Mouse (Mus musculus) layer of hippocampus, adult 9-11 months (tissue): Measurements from ENCODE around the gene Slc23a3.

Experiments
- DNase-seq: peaks from one replicate; pipeline ENCODE4 v3.0.0; 2022

Gene Slc23a3

GRCm38 (mm10) chr1:75133421-75134207 lies at the start of gene Slc23a3:
Gene Slc23a3 (minus strand): TSS chr1:75133890.
- no peak for DNase-seq

- no peak for DNase-seq
Measured at GRCm38 (mm10) chr1:75182160-75182559, 48.5 kb upstream of the Slc23a3 start.

DNA sequence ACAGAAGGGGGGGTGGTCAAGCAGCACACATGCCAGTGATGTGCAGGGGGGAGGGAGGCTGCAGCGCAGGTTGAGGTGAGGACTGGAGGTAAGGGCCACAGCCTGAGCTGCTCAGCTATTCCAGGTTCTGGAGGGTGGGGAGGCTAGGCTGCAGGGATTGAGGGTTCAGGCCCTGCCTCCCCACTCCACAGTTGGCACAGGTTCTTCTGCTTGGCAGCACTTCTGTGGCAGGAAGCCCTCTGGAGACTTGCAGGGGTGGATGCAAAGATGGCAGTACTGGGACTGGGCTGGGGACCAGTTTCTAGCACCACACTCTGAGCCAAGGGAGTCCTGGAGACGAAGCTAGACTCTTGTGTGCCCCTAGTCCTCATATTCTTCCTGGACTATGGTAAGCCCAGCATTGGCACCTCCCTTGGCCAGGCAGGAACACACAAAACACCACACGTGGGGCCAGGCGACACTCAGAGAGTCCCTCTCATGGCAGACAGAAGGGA lies 47.7 kb upstream of the Slc23a3 start:
- DNase-seq = no peak

DNA sequence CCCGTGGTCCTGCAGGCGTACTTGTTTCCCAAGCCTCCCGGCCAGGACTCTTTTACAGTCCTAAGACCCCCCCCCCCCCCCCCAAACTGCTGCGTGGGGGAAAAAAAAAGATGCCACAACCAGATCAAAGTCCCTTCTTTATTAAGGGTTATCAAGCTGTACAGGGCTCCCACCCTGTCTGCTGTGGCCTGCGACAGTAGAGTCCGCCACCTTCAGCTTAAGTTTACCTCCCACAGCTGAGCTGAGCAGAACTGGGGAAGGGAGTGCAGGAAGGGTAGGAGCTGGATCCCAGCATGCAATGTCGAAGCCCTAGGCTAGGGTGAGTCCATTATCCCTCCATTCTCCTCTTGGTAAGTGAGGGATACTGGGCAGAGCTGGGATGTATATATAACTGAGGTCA lies 47.1 kb upstream of the Slc23a3 start:
- DNase-seq = no peak

GRCm38 (mm10) chr1:75180105-75180590 lies 46.5 kb upstream of the Slc23a3 start, which contains the start of gene Abcb6:
Gene Abcb6 (minus strand): TSS chr1:75180392.
- DNase-seq = peak; percentile 95

GRCm38 (mm10) chr1:75179334-75180104 lies 45.8 kb upstream of the Slc23a3 start:
- DNase-seq = peak; percentile 48

DNA sequence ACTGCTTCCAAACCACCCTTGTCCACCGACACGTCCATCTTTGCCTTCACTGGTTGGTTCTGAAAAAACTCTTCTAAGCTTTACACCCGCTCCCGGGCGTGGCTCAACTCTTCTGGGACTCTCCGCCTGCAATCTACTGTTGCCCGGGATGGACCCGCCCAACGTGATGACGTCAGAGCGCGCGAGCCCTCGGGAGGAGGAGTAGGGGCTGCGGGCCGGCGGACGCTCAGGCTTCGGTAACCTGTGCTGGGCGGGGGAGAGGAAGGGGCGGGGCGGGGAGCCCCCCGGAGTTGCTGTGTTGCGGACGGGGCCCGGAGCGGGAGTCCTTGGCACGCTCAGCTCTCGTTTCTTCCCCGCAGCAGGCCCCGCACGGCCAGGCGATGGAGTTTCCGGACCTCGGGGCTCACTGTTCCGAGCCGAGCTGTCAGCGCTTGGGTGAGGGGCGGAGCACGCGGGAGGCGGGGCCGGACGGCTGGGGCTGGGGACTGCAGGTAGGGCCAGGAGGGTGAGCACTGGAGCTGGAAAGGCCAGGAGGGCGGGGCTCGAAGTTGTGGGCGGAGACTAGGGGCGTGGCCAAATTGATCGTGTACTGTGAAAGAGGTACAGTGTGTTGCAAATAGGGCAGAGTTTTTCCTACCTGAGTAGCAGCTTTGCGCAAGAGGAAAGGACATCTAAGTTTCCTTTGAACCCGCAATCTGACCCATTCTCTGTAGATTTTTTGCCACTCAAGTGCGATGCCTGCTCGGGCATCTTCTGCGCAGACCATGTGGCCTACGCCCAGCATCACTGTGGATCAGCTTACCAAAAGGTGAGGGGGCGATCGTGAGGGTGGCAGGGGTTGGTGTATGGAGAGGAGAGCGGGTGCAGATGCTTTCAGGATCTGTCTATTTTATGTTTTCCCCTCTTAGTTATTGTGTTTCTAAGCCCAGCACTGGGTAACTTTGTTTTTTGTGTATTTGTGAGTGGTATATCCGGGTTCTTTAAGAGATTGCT lies 35.1 kb upstream of the Slc23a3 start, which contains the start of gene Zfand2b:
Gene Zfand2b, plus strand, starts transcription at position 175 of the 993 bp plus-strand sequence.
- DNase-seq = peak; percentile 96

DNA sequence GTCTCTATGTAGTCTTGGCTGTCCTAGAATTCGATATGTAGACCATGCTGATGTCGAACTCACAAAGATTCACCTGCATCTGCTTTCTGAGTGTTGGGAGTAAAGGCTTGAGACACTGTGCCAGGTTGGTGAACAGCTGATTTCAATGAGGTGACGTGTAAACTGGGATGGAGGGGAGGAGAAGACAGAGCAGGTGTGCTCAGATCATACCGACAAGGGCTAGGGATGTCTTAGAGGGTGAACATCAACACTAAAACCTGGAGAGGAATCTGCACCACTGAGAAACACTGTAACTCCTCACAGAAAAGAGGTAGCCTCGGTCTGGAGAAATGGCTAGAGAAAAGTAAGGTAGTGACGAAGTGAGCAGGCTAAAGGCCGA lies 34.4 kb upstream of the Slc23a3 start:
- no peak for DNase-seq

- no peak for DNase-seq
Measured at GRCm38 (mm10) chr1:75160256-75160617, 26.5 kb upstream of the Slc23a3 start.

DNA sequence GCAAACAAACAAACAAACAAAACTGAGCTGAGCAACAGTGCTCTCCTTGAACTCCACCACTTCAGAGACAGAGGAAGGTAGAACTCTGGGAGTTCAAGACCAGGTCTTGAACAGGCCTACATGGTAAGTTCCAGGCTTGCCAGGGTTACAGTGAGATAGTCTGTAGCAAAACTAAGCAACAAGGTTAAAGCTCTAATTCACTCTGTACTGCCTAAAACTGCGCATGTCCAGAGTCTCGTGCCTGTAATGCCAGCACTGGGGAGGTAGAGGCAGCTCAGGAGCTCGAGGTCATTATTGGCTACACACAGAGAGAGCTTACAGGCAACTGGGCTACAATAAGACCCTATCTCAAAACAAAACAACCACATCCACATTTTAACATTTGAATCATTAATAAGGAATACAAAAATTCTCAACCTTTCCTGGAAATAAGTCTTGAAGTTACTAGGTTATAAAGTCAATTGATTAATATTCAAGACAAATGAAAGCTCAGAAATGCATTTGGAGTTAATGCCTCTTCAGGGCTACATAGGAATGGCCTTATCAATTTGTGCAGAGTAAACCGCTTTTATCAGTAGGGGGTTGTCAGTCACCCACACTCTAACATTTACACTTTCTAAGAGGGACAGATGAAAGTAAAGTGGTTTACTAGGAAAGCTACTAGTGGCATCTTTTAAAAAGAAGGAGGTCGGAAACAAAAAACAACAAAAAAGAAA lies 26.0 kb upstream of the Slc23a3 start:
- DNase-seq = no peak

- no peak for DNase-seq
Measured at GRCm38 (mm10) chr1:75158990-75159389, 25.3 kb upstream of the Slc23a3 start.

DNA sequence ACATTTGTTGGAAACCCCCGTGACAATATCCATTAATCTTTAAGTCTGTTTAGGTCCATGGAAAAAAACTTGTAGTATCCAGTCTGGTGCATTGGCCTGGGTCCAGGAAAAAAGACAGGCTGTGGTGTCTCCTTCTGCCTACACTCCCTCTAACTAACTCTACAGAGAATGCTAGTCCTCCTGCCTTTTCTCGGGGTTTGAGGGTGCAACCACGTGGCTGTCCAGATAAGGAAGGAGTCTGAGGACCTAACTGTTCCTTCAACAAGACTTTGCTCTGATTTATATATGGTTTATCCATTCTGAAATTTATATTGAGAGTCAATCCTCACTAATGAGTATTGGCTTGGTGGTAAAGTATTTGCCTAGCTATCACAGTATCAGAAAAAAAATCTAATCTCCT lies 22.1 kb upstream of the Slc23a3 start:
- DNase-seq = no peak

DNA sequence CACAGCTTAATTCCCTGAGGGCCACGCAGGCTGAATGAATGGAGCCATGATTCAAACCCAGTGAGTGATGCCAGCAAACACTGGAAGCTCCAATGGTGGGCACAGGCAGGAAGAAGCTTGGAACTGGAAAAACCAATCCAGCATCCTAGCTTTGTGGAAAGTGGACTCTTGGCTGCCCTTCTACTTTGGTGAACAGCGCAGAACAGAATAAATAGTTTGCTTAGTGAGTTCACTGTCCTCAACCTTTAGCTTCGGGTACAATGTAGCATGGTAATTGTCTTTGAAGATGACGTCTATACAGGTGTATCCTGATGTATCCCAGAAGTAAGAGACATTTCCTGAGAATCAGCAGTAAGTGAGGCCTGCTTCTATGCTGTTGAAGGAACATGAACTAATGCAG lies 15.0 kb upstream of the Slc23a3 start:
- DNase-seq = no peak

DNA sequence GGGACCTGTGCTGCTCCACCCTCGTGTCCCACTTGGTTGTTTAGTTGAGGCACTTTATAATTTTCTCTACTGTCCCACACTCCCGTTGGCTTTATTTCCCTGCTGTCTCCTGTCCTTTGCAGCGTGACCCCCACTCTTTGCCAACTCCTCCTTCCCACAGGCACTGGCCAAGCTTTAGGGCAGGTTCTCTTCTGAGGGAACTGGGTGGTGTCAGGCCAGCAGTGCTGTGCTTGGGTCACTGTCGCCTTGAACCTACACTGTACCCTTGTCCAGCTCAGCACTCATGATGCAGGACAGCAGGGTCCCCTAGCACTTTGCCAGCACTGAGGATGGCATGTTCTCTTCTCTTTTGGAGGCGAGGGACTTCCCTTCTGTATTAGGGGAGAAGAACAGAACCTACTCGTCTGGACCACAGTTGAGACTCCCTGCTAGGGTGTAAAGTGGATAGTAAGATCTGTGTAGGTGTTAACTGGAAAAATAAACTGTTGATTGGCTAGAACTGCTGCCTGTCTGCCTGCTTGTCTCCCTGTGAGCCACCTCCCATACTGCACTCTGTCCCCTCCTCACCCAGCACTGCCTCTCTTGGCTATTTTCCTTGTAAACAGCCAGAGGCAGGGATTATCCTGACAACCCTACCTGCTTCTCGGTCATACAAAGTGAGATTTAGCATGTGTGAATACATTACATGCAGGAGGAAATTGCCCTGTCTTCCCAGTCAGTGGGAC lies 13.9 kb upstream of the Slc23a3 start:
- no peak for DNase-seq

DNA sequence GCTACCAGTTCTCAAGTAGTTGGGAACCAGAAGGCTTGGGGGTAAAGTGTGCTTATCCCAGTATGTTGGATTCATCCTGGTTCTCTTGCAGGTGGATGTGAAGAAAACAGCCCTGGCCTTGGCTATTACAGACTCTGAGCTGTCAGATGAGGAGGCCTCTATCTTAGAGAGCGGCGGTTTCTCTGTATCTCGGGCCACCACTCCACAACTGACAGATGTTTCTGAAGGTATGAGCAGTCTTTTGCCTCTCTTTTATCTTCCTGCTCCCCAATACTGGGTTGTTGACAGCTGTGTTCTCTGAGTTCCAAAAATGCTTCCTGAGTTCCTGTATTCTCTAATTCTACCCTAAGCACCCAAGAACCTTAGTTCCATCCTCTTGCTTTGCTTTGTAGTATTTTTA lies 11.9 kb upstream of the Slc23a3 start:
- no peak for DNase-seq

GRCm38 (mm10) chr1:75142301-75143261 lies 8.9 kb upstream of the Slc23a3 start, which contains the start of the genes Cnppd1 and Retreg2:
Gene Cnppd1 (minus strand): TSS chr1:75142711.
Gene Retreg2 (plus strand): TSS chr1:75142778.
- peak; percentile 95 for DNase-seq

DNA sequence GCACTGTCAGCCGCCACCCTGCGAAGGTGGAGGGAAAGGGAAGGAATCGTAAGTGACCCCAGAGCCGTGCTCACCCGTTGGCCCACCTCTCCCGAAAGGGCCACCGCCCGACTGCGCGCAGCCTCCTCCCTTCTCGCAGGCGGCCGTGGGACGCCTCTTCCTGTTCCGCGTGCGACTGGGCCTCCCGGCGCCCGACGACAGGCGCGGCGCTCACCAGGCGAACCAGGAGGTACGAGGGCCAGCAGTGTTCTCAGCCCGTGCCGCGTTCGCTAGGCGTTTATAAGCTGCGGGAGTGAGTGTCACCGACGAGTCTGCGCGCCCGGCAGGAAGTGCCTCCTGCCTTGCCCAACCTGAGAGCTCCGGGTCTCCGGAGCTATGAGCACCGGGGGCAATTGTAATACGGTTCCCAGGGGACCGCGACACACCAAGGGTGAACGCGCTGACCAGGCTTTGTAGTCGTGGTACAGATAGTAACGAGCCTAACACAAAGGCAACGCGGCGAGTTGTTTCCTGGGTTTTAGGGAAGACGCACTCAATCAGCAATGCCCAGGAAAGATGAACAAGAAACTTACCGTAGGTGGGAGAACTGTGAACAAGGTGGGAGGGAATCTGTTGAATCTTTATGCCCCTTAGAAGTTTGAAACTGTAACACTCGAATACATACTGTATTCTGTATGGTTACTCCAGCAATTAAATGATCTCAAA lies 7.9 kb upstream of the Slc23a3 start:
- DNase-seq = peak; percentile 56

- DNase-seq = no peak
Measured at GRCm38 (mm10) chr1:75140601-75141190, 7.0 kb upstream of the Slc23a3 start.

DNA sequence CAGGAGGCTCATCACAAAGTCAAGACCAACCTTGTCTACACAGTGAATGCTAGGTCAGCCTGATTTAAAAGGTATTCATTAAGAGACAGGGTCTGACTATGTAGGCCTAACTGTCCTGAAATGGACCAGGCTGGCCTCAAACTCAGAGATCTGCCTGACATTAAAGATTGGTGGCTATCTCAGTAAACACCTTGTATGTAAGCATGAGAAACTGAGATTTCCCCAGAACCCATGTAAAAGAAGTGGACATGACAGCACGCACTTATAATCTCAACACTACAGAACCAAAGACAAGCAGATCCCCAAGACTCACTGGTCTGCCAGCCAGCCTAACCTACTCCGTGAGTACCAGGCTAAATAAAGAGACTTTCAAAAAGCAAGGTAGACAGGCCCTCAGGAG lies 4.8 kb upstream of the Slc23a3 start:
- DNase-seq = no peak
